Mouse (Mus musculus): Measurements from ENCODE around the gene Gm11992. TPM values are rescaled to one million over a fixed set of nuclear protein-coding genes. Genes with fewer than 3 reads are reported as not detected.

Gene Gm11992
- polyA plus RNA-seq, 1 experiment, result not detected

- no peaks in the 10 kb centered on the region for H3K79me2 ChIP-seq (ENCODE audit: control insufficient read depth, insufficient read depth)
- H3K4me3 ChIP-seq (ENCODE audit: insufficient read depth, poor library complexity, severe bottlenecking), result no peak overlapping the region
- TF ChIP-seq MAX (IDR thresholded peaks at IDR 0.05), result no peak
- TF ChIP-seq USF1 (IDR thresholded peaks at IDR 0.05; ENCODE audit: low read depth), result no peak
- TF ChIP-seq MYOD1 (IDR thresholded peaks at IDR 0.05; ENCODE audit: control insufficient read depth, insufficient read length, low read depth), result no peak
- no peak for TF ChIP-seq CTCF (IDR thresholded peaks at IDR 0.05; ENCODE audit: control insufficient read depth, insufficient read depth, insufficient read length)
- TF ChIP-seq MYOG (IDR thresholded peaks at IDR 0.05; ENCODE audit: control insufficient read depth, extremely low read depth, insufficient read length), result no peak
- no peak for TF ChIP-seq CEBPB (IDR thresholded peaks at IDR 0.05; ENCODE audit: low read depth)
- TF ChIP-seq FOSL1 (IDR thresholded peaks at IDR 0.05; ENCODE audit: insufficient read depth, low read length, poor library complexity, severe bottlenecking), result no peak
- no peak overlapping the region for H3ac ChIP-seq (ENCODE audit: control insufficient read depth, insufficient read length, low read depth)
- no peaks in the 10 kb centered on the region for H3K79me3 ChIP-seq (ENCODE audit: low read depth)
- no peaks in the 10 kb centered on the region for H3K36me3 ChIP-seq (ENCODE audit: control insufficient read depth, insufficient read depth)
- peaks cover 29% of the 10 kb centered on the region for H3K27me3 ChIP-seq (ENCODE audit: control insufficient read depth, insufficient read depth, insufficient read length)
These were observed 11.6 kb downstream of the Gm11992 start for GRCm38 (mm10) chr11:9060029-9060428.

DNA sequence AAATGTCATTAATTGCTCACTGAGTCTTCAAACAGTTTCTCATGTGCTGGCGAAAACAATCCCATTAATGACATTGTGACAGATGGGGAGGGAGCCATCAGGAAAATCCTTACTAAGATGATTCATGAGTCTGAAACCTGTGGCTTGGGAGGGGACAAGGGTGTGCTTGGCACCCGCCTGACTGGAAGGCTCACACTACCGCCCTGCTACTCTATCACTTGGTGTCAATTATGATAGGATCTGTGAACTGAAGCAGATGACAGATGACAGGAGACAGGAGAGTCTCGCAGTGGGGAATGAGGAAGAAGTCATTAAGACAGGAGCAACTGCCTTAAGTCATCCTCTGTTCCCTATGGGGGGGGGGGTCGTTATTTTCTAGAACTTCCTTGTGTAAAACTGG lies 12.1 kb downstream of the Gm11992 start:
- H3K4me3 ChIP-seq (ENCODE audit: insufficient read depth, poor library complexity, severe bottlenecking), result no peak overlapping the region
- H3K79me3 ChIP-seq (ENCODE audit: low read depth), result no peaks in the 10 kb centered on the region
- H3K36me3 ChIP-seq (ENCODE audit: control insufficient read depth, insufficient read depth), result no peaks in the 10 kb centered on the region
- TF ChIP-seq CTCF (IDR thresholded peaks at IDR 0.05; ENCODE audit: control insufficient read depth, insufficient read depth, insufficient read length) (no peak), CEBPB (IDR thresholded peaks at IDR 0.05; ENCODE audit: low read depth) (no peak), USF1 (IDR thresholded peaks at IDR 0.05; ENCODE audit: low read depth) (no peak), MAX (IDR thresholded peaks at IDR 0.05) (no peak), MYOG (IDR thresholded peaks at IDR 0.05; ENCODE audit: control insufficient read depth, extremely low read depth, insufficient read length) (no peak), MYOD1 (IDR thresholded peaks at IDR 0.05; ENCODE audit: control insufficient read depth, insufficient read length, low read depth) (no peak), FOSL1 (IDR thresholded peaks at IDR 0.05; ENCODE audit: insufficient read depth, low read length, poor library complexity, severe bottlenecking) (no peak)
- peaks cover 33% of the 10 kb centered on the region for H3K27me3 ChIP-seq (ENCODE audit: control insufficient read depth, insufficient read depth, insufficient read length)
- no peaks in the 10 kb centered on the region for H3K79me2 ChIP-seq (ENCODE audit: control insufficient read depth, insufficient read depth)
- H3ac ChIP-seq (ENCODE audit: control insufficient read depth, insufficient read length, low read depth), result no peak overlapping the region

DNA sequence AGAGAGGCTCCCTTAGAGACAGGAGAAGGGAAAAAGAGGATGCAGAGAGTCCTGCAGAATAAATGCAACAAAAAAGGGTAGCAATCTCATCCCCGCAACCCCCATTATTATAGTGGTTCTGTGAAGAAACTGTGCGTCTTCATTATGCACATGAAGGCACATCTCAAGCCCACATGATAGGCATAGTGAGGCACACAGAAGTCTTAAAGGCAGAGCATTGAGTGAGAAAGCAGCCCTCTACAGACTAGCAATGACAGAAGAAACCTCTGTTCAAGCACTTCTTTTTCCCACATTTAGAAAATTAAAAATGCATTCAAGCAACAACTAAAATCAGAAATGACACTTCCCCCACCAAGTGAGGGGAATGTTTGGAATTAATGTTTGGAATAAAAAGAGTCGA lies 28.1 kb downstream of the Gm11992 start:
- Histone ChIP-seq H3K27me3 (ENCODE audit: control insufficient read depth, insufficient read depth, insufficient read length) (peaks cover 5% of the 10 kb centered on the region), H3K4me3 (ENCODE audit: insufficient read depth, poor library complexity, severe bottlenecking) (no peak overlapping the region), H3K36me3 (ENCODE audit: control insufficient read depth, insufficient read depth) (no peaks in the 10 kb centered on the region), H3K79me2 (ENCODE audit: control insufficient read depth, insufficient read depth) (no peaks in the 10 kb centered on the region), H3ac (ENCODE audit: control insufficient read depth, insufficient read length, low read depth) (no peak overlapping the region), H3K79me3 (ENCODE audit: low read depth) (no peaks in the 10 kb centered on the region)
- TF ChIP-seq MYOG (IDR thresholded peaks at IDR 0.05; ENCODE audit: control insufficient read depth, extremely low read depth, insufficient read length), result no peak
- TF ChIP-seq MAX (IDR thresholded peaks at IDR 0.05), result no peak
- no peak for TF ChIP-seq CEBPB (IDR thresholded peaks at IDR 0.05; ENCODE audit: low read depth)
- no peak for TF ChIP-seq USF1 (IDR thresholded peaks at IDR 0.05; ENCODE audit: low read depth)
- no peak for TF ChIP-seq CTCF (IDR thresholded peaks at IDR 0.05; ENCODE audit: control insufficient read depth, insufficient read depth, insufficient read length)
- no peak for TF ChIP-seq FOSL1 (IDR thresholded peaks at IDR 0.05; ENCODE audit: insufficient read depth, low read length, poor library complexity, severe bottlenecking)
- TF ChIP-seq MYOD1 (IDR thresholded peaks at IDR 0.05; ENCODE audit: control insufficient read depth, insufficient read length, low read depth), result no peak

DNA sequence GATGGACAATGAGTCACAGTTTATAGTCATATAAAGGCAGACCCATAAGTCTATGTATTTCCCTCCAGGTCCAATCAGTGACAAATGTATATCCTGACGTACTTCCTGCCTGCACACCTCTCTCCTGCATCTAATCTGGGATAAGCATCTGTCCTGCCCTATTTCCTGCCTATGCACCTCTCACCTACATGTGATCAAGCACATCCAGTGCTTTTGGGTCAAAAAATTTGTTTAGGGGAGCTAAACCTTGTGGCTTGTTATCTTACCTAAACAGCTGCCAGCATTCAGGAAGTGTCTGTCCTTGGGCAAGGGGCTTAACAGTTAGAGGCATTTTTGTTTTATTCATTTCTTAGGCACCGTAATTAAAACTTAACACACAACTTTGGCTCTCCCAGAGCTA lies 64.8 kb downstream of the Gm11992 start:
- Histone ChIP-seq H3K79me2 (ENCODE audit: control insufficient read depth, insufficient read depth) (no peaks in the 10 kb centered on the region), H3ac (ENCODE audit: control insufficient read depth, insufficient read length, low read depth) (no peak overlapping the region), H3K79me3 (ENCODE audit: low read depth) (no peaks in the 10 kb centered on the region), H3K4me3 (ENCODE audit: insufficient read depth, poor library complexity, severe bottlenecking) (no peak overlapping the region), H3K27me3 (ENCODE audit: control insufficient read depth, insufficient read depth, insufficient read length) (no peaks in the 10 kb centered on the region), H3K36me3 (ENCODE audit: control insufficient read depth, insufficient read depth) (no peaks in the 10 kb centered on the region)
- TF ChIP-seq MAX (IDR thresholded peaks at IDR 0.05), result no peak
- TF ChIP-seq FOSL1 (IDR thresholded peaks at IDR 0.05; ENCODE audit: insufficient read depth, low read length, poor library complexity, severe bottlenecking), result no peak
- no peak for TF ChIP-seq CEBPB (IDR thresholded peaks at IDR 0.05; ENCODE audit: low read depth)
- TF ChIP-seq MYOG (IDR thresholded peaks at IDR 0.05; ENCODE audit: control insufficient read depth, extremely low read depth, insufficient read length), result no peak
- no peak for TF ChIP-seq MYOD1 (IDR thresholded peaks at IDR 0.05; ENCODE audit: control insufficient read depth, insufficient read length, low read depth)
- no peak for TF ChIP-seq USF1 (IDR thresholded peaks at IDR 0.05; ENCODE audit: low read depth)
- TF ChIP-seq CTCF (IDR thresholded peaks at IDR 0.05; ENCODE audit: control insufficient read depth, insufficient read depth, insufficient read length), result no peak

- Histone ChIP-seq H3K4me3 (ENCODE audit: insufficient read depth, poor library complexity, severe bottlenecking) (no peak overlapping the region), H3K79me2 (ENCODE audit: control insufficient read depth, insufficient read depth) (no peaks in the 10 kb centered on the region), H3K36me3 (ENCODE audit: control insufficient read depth, insufficient read depth) (no peaks in the 10 kb centered on the region), H3ac (ENCODE audit: control insufficient read depth, insufficient read length, low read depth) (no peak overlapping the region), H3K27me3 (ENCODE audit: control insufficient read depth, insufficient read depth, insufficient read length) (no peaks in the 10 kb centered on the region), H3K79me3 (ENCODE audit: low read depth) (no peaks in the 10 kb centered on the region)
- no peak for TF ChIP-seq CEBPB (IDR thresholded peaks at IDR 0.05; ENCODE audit: low read depth)
- TF ChIP-seq FOSL1 (IDR thresholded peaks at IDR 0.05; ENCODE audit: insufficient read depth, low read length, poor library complexity, severe bottlenecking), result no peak
- TF ChIP-seq USF1 (IDR thresholded peaks at IDR 0.05; ENCODE audit: low read depth), result no peak
These were observed 67.2 kb downstream of the Gm11992 start for GRCm38 (mm10) chr11:9115367-9116120.

DNA sequence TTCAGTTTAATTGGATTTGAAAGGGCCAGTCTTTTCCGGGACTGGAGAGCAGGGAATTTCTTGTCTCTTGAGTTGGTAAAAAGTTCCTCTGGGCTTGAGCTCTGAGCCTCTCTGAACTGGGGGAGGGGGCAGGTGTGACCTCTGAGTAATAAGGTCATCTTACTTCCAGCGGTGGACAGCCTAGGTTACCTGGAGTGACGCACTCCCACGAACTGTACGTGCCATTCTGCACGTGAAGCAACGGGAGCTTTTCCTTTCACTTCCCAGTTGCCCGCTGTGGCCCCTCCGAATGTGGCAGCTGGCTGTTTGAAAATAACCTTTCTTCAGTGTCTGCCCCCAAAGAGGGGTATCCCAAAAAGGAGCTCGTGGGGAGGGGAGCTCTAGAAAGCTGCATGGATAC lies 67.7 kb downstream of the Gm11992 start:
- no peaks in the 10 kb centered on the region for H3K79me2 ChIP-seq (ENCODE audit: control insufficient read depth, insufficient read depth)
- H3K36me3 ChIP-seq (ENCODE audit: control insufficient read depth, insufficient read depth), result no peaks in the 10 kb centered on the region
- H3K4me3 ChIP-seq (ENCODE audit: insufficient read depth, poor library complexity, severe bottlenecking), result no peak overlapping the region
- no peaks in the 10 kb centered on the region for H3K79me3 ChIP-seq (ENCODE audit: low read depth)
- no peak overlapping the region for H3ac ChIP-seq (ENCODE audit: control insufficient read depth, insufficient read length, low read depth)
- no peaks in the 10 kb centered on the region for H3K27me3 ChIP-seq (ENCODE audit: control insufficient read depth, insufficient read depth, insufficient read length)
- TF ChIP-seq FOSL1 (IDR thresholded peaks at IDR 0.05; ENCODE audit: insufficient read depth, low read length, poor library complexity, severe bottlenecking) (no peak), CTCF (IDR thresholded peaks at IDR 0.05; ENCODE audit: control insufficient read depth, insufficient read depth, insufficient read length) (no peak), CEBPB (IDR thresholded peaks at IDR 0.05; ENCODE audit: low read depth) (no peak), MYOG (IDR thresholded peaks at IDR 0.05; ENCODE audit: control insufficient read depth, extremely low read depth, insufficient read length) (no peak), USF1 (IDR thresholded peaks at IDR 0.05; ENCODE audit: low read depth) (no peak), MYOD1 (IDR thresholded peaks at IDR 0.05; ENCODE audit: control insufficient read depth, insufficient read length, low read depth) (no peak), MAX (IDR thresholded peaks at IDR 0.05) (no peak)
